Mouse (Mus musculus) central nervous system, embryonic 11.5 days (tissue): ENCODE results near the gene Gm8108. TPM values are rescaled to one million over a fixed set of nuclear protein-coding genes. Genes with fewer than 3 reads are reported as not detected.

Experiments used
- polyA plus RNA-seq: library from polyadenylated mRNA; depleted of rRNA; stranded (reverse); fragments of >200 nt; gene quantifications from 2 replicates; pipeline ENCODE4 v1.2.3, GENCODE M21; 2012; rRNA removed

Gm8108 gene
- 1.1 and 2.5 TPM in 2 replicates for polyA plus RNA-seq

DNA sequence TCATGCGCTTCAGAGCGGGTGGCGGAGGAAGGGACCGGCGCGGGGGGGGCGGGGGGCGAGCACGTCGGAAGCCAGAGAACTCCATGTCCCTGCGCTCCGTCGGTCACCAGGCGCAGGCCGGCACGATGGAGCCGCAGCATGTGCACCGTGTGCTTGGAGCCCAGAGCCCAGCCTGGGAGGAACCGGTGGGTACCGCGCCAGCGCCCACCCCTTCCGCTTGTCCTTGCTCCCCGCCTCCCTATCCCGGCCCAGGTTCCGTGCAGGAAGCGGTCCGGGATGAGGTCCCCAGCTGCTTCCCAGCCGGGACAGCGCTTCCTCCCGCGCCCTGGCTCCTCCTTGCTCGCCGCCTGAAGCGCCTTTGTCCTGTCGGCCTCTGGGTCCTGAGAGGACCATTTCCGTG lies at the start of gene Gm8108:
TSS of gene Gm8108 (plus strand) at position 101 of the 400 bp plus-strand sequence.

DNA sequence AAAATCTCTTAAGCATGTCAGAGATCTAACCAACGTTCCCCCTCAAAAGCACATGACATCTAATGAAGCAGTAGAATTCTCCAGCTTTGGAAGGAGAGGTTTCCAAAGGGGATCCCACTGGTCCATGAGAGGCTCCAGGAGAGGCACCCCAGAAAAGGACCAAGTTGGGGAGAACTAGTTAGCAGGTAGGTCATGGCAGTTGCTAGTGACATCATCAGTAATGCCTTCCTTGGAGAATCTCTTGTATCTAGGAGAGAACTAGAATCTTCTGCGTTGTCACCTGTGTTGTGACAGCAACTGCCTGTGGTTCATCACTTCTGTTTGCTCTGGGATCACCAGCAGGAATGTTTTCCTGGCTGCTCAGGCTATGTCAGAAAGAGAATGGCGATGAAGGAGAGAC lies 26.5 kb upstream of the Gm8108 start, which contains the start of gene Gm3115:
TSS of gene Gm3115 (plus strand) at position 301 of the 400 bp plus-strand sequence.

DNA sequence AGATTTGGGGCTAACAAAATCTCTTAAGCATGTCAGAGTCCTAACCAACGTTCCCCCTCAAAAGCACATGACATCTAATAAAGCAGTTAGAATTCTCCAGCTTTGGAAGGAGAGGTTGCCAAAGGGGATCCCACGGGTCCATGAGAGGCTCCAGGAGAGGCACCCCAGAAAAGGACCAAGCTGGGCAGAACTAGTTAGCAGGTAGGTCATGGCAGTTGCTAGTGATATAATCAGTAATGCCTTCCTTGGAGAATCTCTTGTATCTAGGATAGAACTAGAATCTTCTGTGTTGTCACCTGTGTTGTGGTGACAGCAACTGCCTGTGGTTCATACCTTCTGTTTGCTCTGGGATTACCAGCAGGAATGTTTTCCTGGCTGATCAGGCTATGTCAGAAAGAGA lies 54.4 kb downstream of the Gm8108 start, which contains the start of gene Gm3127:
TSS of gene Gm3127 (plus strand) at position 301 of the 400 bp plus-strand sequence.

Other genes starting within 250 kb of the Gm8108 start
- 0.06 and 0.14 TPM in 2 replicates for gene Gm2916, start 226.4 kb upstream of the Gm8108 start, polyA plus RNA-seq
- 0.17 TPM in 1 of 2 replicates, not detected in the other for gene Gm3029, start 178.8 kb upstream of the Gm8108 start, polyA plus RNA-seq
- gene Gm3095, start 147.0 kb upstream of the Gm8108 start, polyA plus RNA-seq: 0.13 and 0.32 TPM in 2 replicates
- not detected in 2 replicates for gene Gm3099, start 112.1 kb upstream of the Gm8108 start, polyA plus RNA-seq
- 0.52 and 1.0 TPM in 2 replicates for gene Gm5796, start 86.6 kb upstream of the Gm8108 start, polyA plus RNA-seq
- not detected in 2 replicates for gene Gm3115, start 26.4 kb upstream of the Gm8108 start, polyA plus RNA-seq
- gene Gm3127, start 54.5 kb downstream of the Gm8108 start, polyA plus RNA-seq: 0.04 TPM in 1 of 2 replicates, not detected in the other
- 0.60 and 1.6 TPM in 2 replicates for gene Gm2974, start 72.0 kb downstream of the Gm8108 start, polyA plus RNA-seq
- not detected in 2 replicates for gene Gm3138, start 139.1 kb downstream of the Gm8108 start, polyA plus RNA-seq
- not detected in 2 replicates for gene Gm3149, start 206.8 kb downstream of the Gm8108 start, polyA plus RNA-seq
- 0.35 and 1.1 TPM in 2 replicates for gene 2610042L04Rik, start 224.2 kb downstream of the Gm8108 start, polyA plus RNA-seq